Mouse (Mus musculus): ENCODE data around the gene Cnn2.

- TF ChIP-seq CTCF (conservative IDR thresholded peaks at IDR 0.05; ENCODE audit: low read length) (peak; percentile 98), POU5F1 (IDR thresholded peaks at IDR 0.05; ENCODE audit: borderline replicate concordance, low read length) (no peak)
Measured at GRCm38 (mm10) chr10:79986963-79987362, 1.4 kb upstream of the Cnn2 start.

All from E14TG2a.4 (cell line).